Mouse (Mus musculus): ENCODE results near the gene Slc12a1. TPM values are rescaled to one million over a fixed set of nuclear protein-coding genes. Genes with fewer than 3 reads are reported as not detected.
"Not testable (repeated sequence)": the region's sequence is repeated elsewhere in the genome, so short reads cannot be mapped to it uniquely, and the experiment has no call there.

Gene Slc12a1
- 0.04 TPM in 2 replicates for polyA plus RNA-seq (2015; fragmentation: Nextera tagmentation; extraction: Ambion mirVana)

- no peak within 1 kb of the TSS for H3K9ac ChIP-seq (ENCODE audit: low read depth, low read length)
- 87% methylated on average over 6 of the region's 6 CpGs for WGBS
Measured at GRCm38 (mm10) chr2:125152388-125152787, at the start of gene Slc12a1. Gene Slc12a1, plus strand, starts transcription at chr2:125152505.

GRCm38 (mm10) chr2:125104491-125104890 lies 47.8 kb upstream of the Slc12a1 start:
- H3K4me2 ChIP-seq (ENCODE audit: low read length); H3K27ac ChIP-seq (ENCODE audit: low read depth, low read length); ATAC-seq; H3K9me3 ChIP-seq (ENCODE audit: control insufficient read depth, low read length); H3K27me3 ChIP-seq (replicated peaks; ENCODE audit: control insufficient read depth, insufficient read depth, low read length); H3K4me1 ChIP-seq (ENCODE audit: control insufficient read depth, insufficient read depth, low read depth, low read length); H3K4me3 ChIP-seq (ENCODE audit: low read length); H3K9ac ChIP-seq (ENCODE audit: low read depth, low read length): not testable (repeated sequence)
- H3K36me3 ChIP-seq (ENCODE audit: control insufficient read depth, insufficient read depth, low read length): peaks cover 12% of the 10 kb centered on the region
- 97% methylated on average over 13 of the region's 13 CpGs for WGBS

More at GRCm38 (mm10) chr2:125152388-125152787, at the start of gene Slc12a1:
- Histone ChIP-seq H3K4me3 (ENCODE audit: low read length) (no peak within 1 kb of the TSS), H3K27ac (ENCODE audit: low read depth, low read length) (no peak within 1 kb of the TSS), H3K27me3 (replicated peaks; ENCODE audit: control insufficient read depth, insufficient read depth, low read length) (no peaks in the 10 kb centered on the region), H3K4me2 (ENCODE audit: low read length) (no peak within 1 kb of the TSS), H3K36me3 (ENCODE audit: control insufficient read depth, insufficient read depth, low read length) (no peaks in the 10 kb centered on the region), H3K4me1 (ENCODE audit: control insufficient read depth, insufficient read depth, low read depth, low read length) (no peaks in the 10 kb centered on the region), H3K9me3 (ENCODE audit: control insufficient read depth, low read length) (no peaks in the 10 kb centered on the region)
- no peak for ATAC-seq

GRCm38 (mm10) chr2:125106536-125106935 lies 45.8 kb upstream of the Slc12a1 start:
- not testable (repeated sequence) for H3K27me3 ChIP-seq (replicated peaks; ENCODE audit: control insufficient read depth, insufficient read depth, low read length); H3K9me3 ChIP-seq (ENCODE audit: control insufficient read depth, low read length); ATAC-seq; H3K9ac ChIP-seq (ENCODE audit: low read depth, low read length); H3K4me2 ChIP-seq (ENCODE audit: low read length); H3K4me3 ChIP-seq (ENCODE audit: low read length); H3K4me1 ChIP-seq (ENCODE audit: control insufficient read depth, insufficient read depth, low read depth, low read length); H3K27ac ChIP-seq (ENCODE audit: low read depth, low read length)
- WGBS: 90% methylated on average over 4 of the region's 4 CpGs
- H3K36me3 ChIP-seq (ENCODE audit: control insufficient read depth, insufficient read depth, low read length): peaks cover 12% of the 10 kb centered on the region

GRCm38 (mm10) chr2:125119381-125120110 lies 32.8 kb upstream of the Slc12a1 start:
- Histone ChIP-seq H3K4me2 (ENCODE audit: low read length) (no peak overlapping the region; the same call in 1 of the 2 replicates), H3K27ac (ENCODE audit: low read depth, low read length) (no peak overlapping the region), H3K27me3 (replicated peaks; ENCODE audit: control insufficient read depth, insufficient read depth, low read length) (no peaks in the 10 kb centered on the region), H3K4me3 (ENCODE audit: low read length) (no peak overlapping the region), H3K36me3 (ENCODE audit: control insufficient read depth, insufficient read depth, low read length) (peaks cover 3% of the 10 kb centered on the region; the same call in 1 of the 2 replicates), H3K4me1 (ENCODE audit: control insufficient read depth, insufficient read depth, low read depth, low read length) (peaks cover 20% of the 10 kb centered on the region), H3K9ac (ENCODE audit: low read depth, low read length) (no peak overlapping the region), H3K9me3 (ENCODE audit: control insufficient read depth, low read length) (no peaks in the 10 kb centered on the region)
- ATAC-seq: no peak
- WGBS: 64% methylated on average over 6 of the region's 6 CpGs

- peak overlapping the region; percentile 73 for H3K4me2 ChIP-seq (ENCODE audit: low read length)
- ATAC-seq: peak; percentile 10; the same call in 1 of the 2 replicates
- peak overlapping the region; percentile 95 for H3K27ac ChIP-seq (ENCODE audit: low read depth, low read length)
- H3K27me3 ChIP-seq (replicated peaks; ENCODE audit: control insufficient read depth, insufficient read depth, low read length): no peaks in the 10 kb centered on the region
- peak overlapping the region; percentile 89 for H3K9ac ChIP-seq (ENCODE audit: low read depth, low read length)
- WGBS: 5% methylated on average over 4 of the region's 4 CpGs
- H3K9me3 ChIP-seq (ENCODE audit: control insufficient read depth, low read length): no peaks in the 10 kb centered on the region
- no peaks in the 10 kb centered on the region for H3K36me3 ChIP-seq (ENCODE audit: control insufficient read depth, insufficient read depth, low read length)
- H3K4me3 ChIP-seq (ENCODE audit: low read length): peak overlapping the region; percentile 70
- H3K4me1 ChIP-seq (ENCODE audit: control insufficient read depth, insufficient read depth, low read depth, low read length): peaks cover 20% of the 10 kb centered on the region
Measured at GRCm38 (mm10) chr2:125122288-125122623, 30.0 kb upstream of the Slc12a1 start.

- Histone ChIP-seq H3K27ac (ENCODE audit: low read depth, low read length) (peak overlapping the region; percentile 95), H3K4me2 (ENCODE audit: low read length) (peak overlapping the region; percentile 73), H3K4me1 (ENCODE audit: control insufficient read depth, insufficient read depth, low read depth, low read length) (peaks cover 20% of the 10 kb centered on the region), H3K27me3 (replicated peaks; ENCODE audit: control insufficient read depth, insufficient read depth, low read length) (no peaks in the 10 kb centered on the region), H3K9ac (ENCODE audit: low read depth, low read length) (peak overlapping the region; percentile 89), H3K36me3 (ENCODE audit: control insufficient read depth, insufficient read depth, low read length) (no peaks in the 10 kb centered on the region), H3K4me3 (ENCODE audit: low read length) (peak overlapping the region; percentile 70), H3K9me3 (ENCODE audit: control insufficient read depth, low read length) (no peaks in the 10 kb centered on the region)
- under 1% methylated on average over 43 of the region's 59 CpGs for WGBS
- peak; percentile 76 for ATAC-seq
Measured at GRCm38 (mm10) chr2:125122624-125123476, 29.5 kb upstream of the Slc12a1 start.

- whole genome bisulfite sequencing: 1% methylated on average over 40 of the region's 48 CpGs
- peak; percentile 85 for ATAC-seq
- H3K27me3 ChIP-seq (replicated peaks; ENCODE audit: control insufficient read depth, insufficient read depth, low read length): no peaks in the 10 kb centered on the region
- H3K9ac ChIP-seq (ENCODE audit: low read depth, low read length): peak within 1 kb of the TSS; percentile 89
- H3K4me2 ChIP-seq (ENCODE audit: low read length): peak within 1 kb of the TSS; percentile 73
- H3K36me3 ChIP-seq (ENCODE audit: control insufficient read depth, insufficient read depth, low read length): no peaks in the 10 kb centered on the region
- peak within 1 kb of the TSS; percentile 95 for H3K27ac ChIP-seq (ENCODE audit: low read depth, low read length)
- peak within 1 kb of the TSS; percentile 70 for H3K4me3 ChIP-seq (ENCODE audit: low read length)
- peaks cover 20% of the 10 kb centered on the region for H3K4me1 ChIP-seq (ENCODE audit: control insufficient read depth, insufficient read depth, low read depth, low read length)
- H3K9me3 ChIP-seq (ENCODE audit: control insufficient read depth, low read length): no peaks in the 10 kb centered on the region
Measured at GRCm38 (mm10) chr2:125123477-125123852, 28.8 kb upstream of the Slc12a1 start, which contains the start of gene Myef2. Gene Myef2, minus strand, starts transcription at chr2:125123661.

GRCm38 (mm10) chr2:125125824-125126223 lies 26.5 kb upstream of the Slc12a1 start:
- no peak overlapping the region for H3K9ac ChIP-seq (ENCODE audit: low read depth, low read length)
- WGBS: 31% methylated on average over 4 of the region's 4 CpGs
- no peak for ATAC-seq
- no peak overlapping the region for H3K27ac ChIP-seq (ENCODE audit: low read depth, low read length)
- H3K4me3 ChIP-seq (ENCODE audit: low read length): no peak overlapping the region
- no peaks in the 10 kb centered on the region for H3K27me3 ChIP-seq (replicated peaks; ENCODE audit: control insufficient read depth, insufficient read depth, low read length)
- no peaks in the 10 kb centered on the region for H3K36me3 ChIP-seq (ENCODE audit: control insufficient read depth, insufficient read depth, low read length)
- peaks cover 12% of the 10 kb centered on the region for H3K4me1 ChIP-seq (ENCODE audit: control insufficient read depth, insufficient read depth, low read depth, low read length)
- H3K9me3 ChIP-seq (ENCODE audit: control insufficient read depth, low read length): no peaks in the 10 kb centered on the region
- no peak overlapping the region for H3K4me2 ChIP-seq (ENCODE audit: low read length)

GRCm38 (mm10) chr2:125126792-125127191 lies 25.5 kb upstream of the Slc12a1 start:
- H3K36me3 ChIP-seq (ENCODE audit: control insufficient read depth, insufficient read depth, low read length): no peaks in the 10 kb centered on the region
- no peaks in the 10 kb centered on the region for H3K9me3 ChIP-seq (ENCODE audit: control insufficient read depth, low read length)
- no peak overlapping the region for H3K27ac ChIP-seq (ENCODE audit: low read depth, low read length)
- ATAC-seq: no peak
- WGBS: 81% methylated on average over 3 of the region's 3 CpGs
- no peak overlapping the region for H3K4me3 ChIP-seq (ENCODE audit: low read length)
- no peaks in the 10 kb centered on the region for H3K27me3 ChIP-seq (replicated peaks; ENCODE audit: control insufficient read depth, insufficient read depth, low read length)
- no peak overlapping the region for H3K4me2 ChIP-seq (ENCODE audit: low read length)
- H3K4me1 ChIP-seq (ENCODE audit: control insufficient read depth, insufficient read depth, low read depth, low read length): peaks cover 4% of the 10 kb centered on the region
- no peak overlapping the region for H3K9ac ChIP-seq (ENCODE audit: low read depth, low read length)

Data from hindbrain, embryonic 16.5 days (tissue).